Mouse (Mus musculus) neural tube, embryonic 13.5 days (tissue): ENCODE results near the gene Ptgdr2. TPM values are rescaled to one million over a fixed set of nuclear protein-coding genes. Genes with fewer than 3 reads are reported as not detected.

Experiments used
- ATAC-seq: fragments of 200-750 bp; cut with Nextera tagmentation; 2 replicates; pipeline ENCODE4 v1.8.0; 2017; ENCODE audit warnings: low read depth, mild to moderate bottlenecking, moderate TSS enrichment, moderate library complexity
- H3K27ac ChIP-seq: fragments of 300-500 bp; sonication (generic); replicated peaks from 2 replicates; pipeline ENCODE4 v1.5.1; 2015; ENCODE audit warnings: moderate library complexity, mild to moderate bottlenecking, inconsistent platforms
- H3K27me3 ChIP-seq: fragments of 300-500 bp; sonication (generic); 2 replicates; pipeline ENCODE4 v1.6.1; 2015; ENCODE audit warnings: mild to moderate bottlenecking, inconsistent platforms
- H3K36me3 ChIP-seq: fragments of 300-500 bp; sonication (generic); 2 replicates; pipeline ENCODE4 v1.6.1; 2015; ENCODE audit warnings: mild to moderate bottlenecking, inconsistent platforms
- H3K4me1 ChIP-seq: fragments of 300-500 bp; sonication (generic); replicated peaks from 2 replicates; pipeline ENCODE4 v1.6.1; 2015; ENCODE audit warnings: inconsistent platforms
- H3K4me2 ChIP-seq: fragments of 300-500 bp; sonication (generic); 2 replicates; pipeline ENCODE4 v1.6.1; 2015; ENCODE audit warnings: inconsistent platforms, mild to moderate bottlenecking, moderate library complexity
- H3K4me3 ChIP-seq: fragments of 300-500 bp; sonication (generic); 2 replicates; pipeline ENCODE4 v1.5.1; 2015; ENCODE audit warnings: mild to moderate bottlenecking, inconsistent platforms
- H3K9ac ChIP-seq: fragments of 300-500 bp; sonication (generic); 2 replicates; pipeline ENCODE4 v1.6.1; 2015; ENCODE audit warnings: moderate library complexity, mild to moderate bottlenecking, inconsistent platforms
- H3K9me3 ChIP-seq: fragments of 300-500 bp; sonication (generic); 2 replicates; pipeline ENCODE4 v1.6.1; 2016; ENCODE audit warnings: inconsistent platforms
- WGBS: fragments of 180-500 bp; shearing (Covaris S2); methylation state at CpG from one replicate; pipeline ENCODE4 v1.1.7; 2015; 5-methylcytosine and 5-hydroxymethylcytosine counted together
- polyA plus RNA-seq: library from polyadenylated mRNA; unstranded; fragments of >200 nt; fragmentation: Nextera tagmentation; extraction: Ambion mirVana; gene quantifications from 2 replicates; pipeline ENCODE4 v1.2.1, GENCODE M21; 2015

The Ptgdr2 gene
- polyA plus RNA-seq, 1 experiment from 2014 or later = not detected

DNA sequence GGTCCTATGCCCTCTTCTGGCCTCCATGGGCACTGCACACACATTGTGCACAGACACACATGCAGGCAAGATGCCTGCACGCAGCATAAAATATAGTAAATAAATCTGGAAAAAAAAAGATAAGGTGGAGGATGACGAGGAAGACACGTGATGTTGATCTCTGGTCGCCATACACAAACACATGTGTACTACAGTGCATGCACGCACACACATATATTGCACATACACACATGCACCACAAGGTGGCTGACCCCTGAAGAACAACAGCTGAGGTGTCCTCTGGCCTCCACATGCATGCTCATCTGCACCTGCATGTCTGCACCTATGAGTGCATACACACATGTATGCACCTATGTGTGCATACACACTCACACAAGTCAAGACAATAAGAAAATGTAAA is 883 bp upstream of the Ptgdr2 start:
- ATAC-seq = no peak
- no peaks in the 10 kb centered on the region for H3K27me3 ChIP-seq
- H3K36me3 ChIP-seq = no peaks in the 10 kb centered on the region
- H3K4me2 ChIP-seq = no peak overlapping the region
- H3K27ac ChIP-seq = no peak overlapping the region
- H3K9me3 ChIP-seq = no peaks in the 10 kb centered on the region
- H3K4me3 ChIP-seq = no peak overlapping the region
- 88% methylated on average over 5 of the region's 5 CpGs for WGBS
- no peak overlapping the region for H3K9ac ChIP-seq
- peaks cover 13% of the 10 kb centered on the region for H3K4me1 ChIP-seq

DNA sequence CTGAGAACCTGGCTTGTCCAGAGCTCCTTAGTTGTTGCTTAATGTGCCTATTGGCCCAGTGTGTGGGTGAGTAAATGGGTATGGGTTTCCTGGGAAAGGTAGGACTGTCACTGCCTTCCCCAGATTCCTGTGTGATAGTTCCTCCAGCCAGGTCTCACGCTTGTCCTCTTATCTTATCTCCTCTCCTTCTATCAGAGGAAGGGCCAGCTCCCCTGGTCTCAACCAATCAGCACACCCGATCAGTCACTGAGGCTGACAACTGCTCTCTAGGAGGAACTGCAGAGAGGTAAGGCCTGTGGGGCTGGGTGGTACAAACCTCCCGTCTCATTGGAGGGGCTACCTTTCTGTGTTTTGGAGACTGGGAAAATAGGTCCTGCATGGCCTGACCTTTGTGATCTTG is 1.8 kb downstream of the Ptgdr2 start:
- WGBS = 63% methylated on average over 3 of the region's 3 CpGs
- Histone ChIP-seq H3K4me2 (no peak overlapping the region), H3K27me3 (no peaks in the 10 kb centered on the region), H3K36me3 (peaks cover 20% of the 10 kb centered on the region), H3K4me3 (no peak overlapping the region), H3K4me1 (peaks cover 21% of the 10 kb centered on the region), H3K9ac (no peak overlapping the region), H3K9me3 (no peaks in the 10 kb centered on the region), H3K27ac (no peak overlapping the region)
- ATAC-seq = no peak

DNA sequence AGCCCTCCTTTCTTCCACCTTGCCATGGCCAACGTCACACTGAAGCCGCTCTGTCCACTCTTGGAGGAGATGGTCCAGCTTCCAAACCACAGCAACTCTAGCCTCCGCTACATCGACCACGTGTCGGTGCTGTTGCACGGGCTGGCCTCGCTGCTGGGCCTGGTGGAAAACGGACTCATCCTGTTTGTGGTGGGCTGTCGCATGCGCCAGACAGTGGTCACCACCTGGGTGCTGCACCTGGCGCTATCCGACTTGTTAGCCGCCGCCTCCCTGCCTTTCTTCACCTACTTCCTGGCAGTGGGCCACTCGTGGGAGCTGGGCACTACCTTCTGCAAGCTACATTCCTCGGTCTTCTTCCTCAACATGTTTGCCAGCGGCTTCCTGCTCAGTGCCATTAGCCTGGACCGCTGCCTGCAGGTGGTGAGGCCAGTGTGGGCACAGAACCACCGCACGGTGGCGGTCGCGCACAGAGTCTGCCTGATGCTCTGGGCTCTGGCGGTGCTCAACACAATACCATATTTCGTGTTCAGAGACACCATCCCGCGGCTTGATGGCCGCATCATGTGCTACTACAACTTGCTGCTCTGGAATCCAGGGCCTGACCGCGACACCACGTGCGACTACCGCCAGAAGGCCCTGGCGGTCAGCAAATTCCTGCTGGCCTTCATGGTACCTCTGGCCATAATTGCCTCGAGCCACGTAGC is 3.3 kb downstream of the Ptgdr2 start:
- ATAC-seq = peak; percentile 95
- peak overlapping the region; percentile 77 for H3K27ac ChIP-seq
- peak overlapping the region; percentile 40 for H3K4me3 ChIP-seq
- peak overlapping the region; percentile 71 for H3K9ac ChIP-seq
- H3K4me1 ChIP-seq = peaks cover 21% of the 10 kb centered on the region
- WGBS = 19% methylated on average over 37 of the region's 37 CpGs
- no peaks in the 10 kb centered on the region for H3K9me3 ChIP-seq
- H3K36me3 ChIP-seq = peaks cover 35% of the 10 kb centered on the region
- no peaks in the 10 kb centered on the region for H3K27me3 ChIP-seq
- H3K4me2 ChIP-seq = peak overlapping the region; percentile 75

DNA sequence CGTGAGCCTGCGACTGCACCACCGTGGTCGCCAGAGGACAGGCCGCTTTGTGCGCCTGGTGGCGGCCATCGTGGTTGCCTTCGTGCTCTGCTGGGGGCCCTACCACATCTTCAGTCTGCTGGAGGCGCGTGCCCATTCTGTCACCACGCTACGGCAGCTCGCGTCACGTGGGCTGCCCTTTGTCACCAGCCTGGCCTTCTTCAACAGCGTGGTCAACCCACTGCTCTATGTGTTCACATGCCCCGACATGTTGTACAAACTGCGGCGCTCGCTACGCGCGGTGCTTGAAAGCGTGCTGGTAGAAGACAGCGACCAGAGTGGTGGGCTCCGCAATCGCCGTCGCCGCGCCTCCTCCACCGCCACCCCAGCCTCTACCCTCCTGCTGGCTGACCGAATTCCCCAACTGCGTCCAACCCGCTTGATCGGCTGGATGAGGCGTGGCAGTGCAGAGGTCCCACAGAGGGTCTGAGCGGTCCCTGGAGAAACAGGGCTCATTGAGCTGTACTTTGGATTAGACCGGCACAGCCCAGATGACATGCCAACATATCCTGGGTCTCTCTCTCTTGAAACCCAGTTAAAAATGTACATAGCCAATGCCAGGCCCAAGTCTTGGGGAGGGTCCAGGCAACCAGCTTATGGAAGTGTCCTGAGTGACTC is 4.0 kb downstream of the Ptgdr2 start:
- Histone ChIP-seq H3K27me3 (no peaks in the 10 kb centered on the region), H3K9ac (peak overlapping the region; percentile 71), H3K9me3 (no peaks in the 10 kb centered on the region), H3K4me1 (peaks cover 21% of the 10 kb centered on the region), H3K27ac (peak overlapping the region; percentile 77), H3K36me3 (peaks cover 36% of the 10 kb centered on the region), H3K4me2 (peak overlapping the region; percentile 75), H3K4me3 (peak overlapping the region; percentile 40)
- WGBS = 2% methylated on average over 40 of the region's 40 CpGs
- ATAC-seq = peak; percentile 77

DNA sequence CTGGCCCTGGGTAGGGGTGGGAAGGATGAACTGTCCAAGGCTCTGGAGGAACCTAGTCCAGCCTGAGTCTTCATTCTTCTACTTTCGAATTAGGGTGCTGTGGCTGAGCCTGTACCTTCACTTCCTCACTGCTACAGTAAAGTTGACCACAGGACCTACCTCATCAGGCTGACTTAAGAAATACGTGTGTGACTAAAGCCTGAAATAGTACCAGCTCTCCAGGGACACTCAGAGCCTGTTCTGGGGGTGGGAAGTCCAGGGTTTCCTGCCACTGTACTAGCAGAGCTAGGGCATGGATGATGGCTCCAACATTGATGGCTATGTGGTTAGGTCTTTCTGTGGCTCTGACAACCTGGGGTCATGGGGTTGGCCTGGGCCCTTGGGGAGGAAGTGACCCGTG is 7.0 kb downstream of the Ptgdr2 start:
- Histone ChIP-seq H3K4me3 (no peak overlapping the region), H3K36me3 (peaks cover 46% of the 10 kb centered on the region), H3K9me3 (no peaks in the 10 kb centered on the region), H3K4me1 (peaks cover 46% of the 10 kb centered on the region), H3K27me3 (no peaks in the 10 kb centered on the region), H3K27ac (no peak overlapping the region), H3K9ac (no peak overlapping the region), H3K4me2 (no peak overlapping the region)
- no peak for ATAC-seq
- 90% methylated on average over 3 of the region's 3 CpGs for WGBS

DNA sequence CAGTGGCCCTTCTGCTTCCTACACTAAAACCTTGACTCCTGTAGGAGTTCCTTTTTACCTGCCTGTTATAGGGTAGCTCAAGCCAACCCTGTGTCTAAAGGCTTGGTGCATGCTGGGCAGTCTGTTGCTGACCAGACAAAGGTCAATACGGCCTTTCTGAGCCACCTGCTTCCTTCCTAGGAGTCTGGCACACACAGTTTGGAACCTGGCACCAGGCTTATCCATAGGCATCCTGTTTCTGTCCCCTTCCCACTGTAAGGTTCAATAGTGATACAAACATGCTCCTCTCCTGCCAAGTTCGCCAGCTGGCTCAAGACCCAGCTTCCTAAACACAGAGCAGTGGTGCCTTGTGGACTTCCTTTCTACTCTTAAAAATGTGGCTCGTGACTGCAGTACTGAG is 9.5 kb downstream of the Ptgdr2 start:
- Histone ChIP-seq H3K9ac (peak overlapping the region; percentile 88; the same call in 1 of the 2 replicates), H3K27ac (no peak overlapping the region), H3K4me1 (peaks cover 36% of the 10 kb centered on the region), H3K4me2 (peak overlapping the region; percentile 100; the same call in 1 of the 2 replicates), H3K27me3 (no peaks in the 10 kb centered on the region), H3K9me3 (no peaks in the 10 kb centered on the region), H3K36me3 (peaks cover 46% of the 10 kb centered on the region), H3K4me3 (0 out of 2 replicates have a peak overlapping the region, but pooled peaks have one; percentile 3)
- ATAC-seq = no peak
- WGBS = 85% methylated on average over 3 of the region's 3 CpGs

DNA sequence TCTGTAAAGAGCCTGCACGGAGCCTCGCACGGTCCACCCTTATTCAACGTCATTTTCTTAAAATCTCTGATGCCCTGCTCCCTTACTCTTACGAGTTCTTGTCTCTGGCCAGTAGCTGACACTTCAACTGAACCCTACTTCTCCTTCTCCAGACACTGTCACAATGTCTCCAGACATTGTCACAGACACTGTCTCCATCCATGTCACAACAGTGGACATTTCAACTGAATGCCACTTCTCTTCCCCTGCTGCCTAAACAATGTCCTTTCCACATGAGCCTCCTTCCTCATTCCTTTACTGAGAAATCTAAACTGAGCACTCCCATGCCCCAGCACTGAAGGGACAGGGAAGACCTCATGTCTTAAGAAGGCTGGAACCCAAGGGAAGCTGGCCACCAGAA is 10.3 kb downstream of the Ptgdr2 start:
- Histone ChIP-seq H3K9me3 (no peaks in the 10 kb centered on the region), H3K27me3 (no peaks in the 10 kb centered on the region), H3K4me2 (peak overlapping the region; percentile 100), H3K9ac (peak overlapping the region; percentile 88), H3K36me3 (peaks cover 41% of the 10 kb centered on the region), H3K27ac (no peak overlapping the region), H3K4me1 (peaks cover 37% of the 10 kb centered on the region), H3K4me3 (peak overlapping the region; percentile 74)
- WGBS = 93% methylated on average over 5 of the region's 5 CpGs
- no peak for ATAC-seq

DNA sequence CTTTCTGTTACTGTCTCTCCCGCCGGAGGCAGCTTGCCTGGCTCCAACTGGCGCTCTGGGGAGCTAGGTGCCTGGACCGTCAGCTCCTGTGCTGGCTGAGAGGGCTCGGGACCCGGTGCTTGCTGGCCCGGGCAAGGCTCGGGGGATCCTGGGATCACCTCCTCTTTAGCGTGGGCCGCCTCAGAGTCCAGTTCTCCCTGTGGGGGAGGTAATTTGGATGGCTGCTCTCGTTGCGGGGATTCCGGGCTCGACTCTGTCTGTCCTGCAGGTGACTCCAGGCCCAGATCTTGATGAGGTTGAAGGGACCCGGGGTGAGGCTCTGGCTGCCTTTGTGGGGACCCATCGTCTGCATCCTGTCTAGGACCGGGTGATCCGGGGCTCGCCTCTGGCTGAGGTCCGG is 11.5 kb downstream of the Ptgdr2 start:
- Histone ChIP-seq H3K9ac (peak overlapping the region; percentile 88), H3K4me2 (peak overlapping the region; percentile 100), H3K27me3 (no peaks in the 10 kb centered on the region), H3K27ac (no peak overlapping the region), H3K9me3 (no peaks in the 10 kb centered on the region), H3K36me3 (peaks cover 29% of the 10 kb centered on the region), H3K4me3 (peak overlapping the region; percentile 74), H3K4me1 (peaks cover 41% of the 10 kb centered on the region)
- WGBS = under 1% methylated on average over 20 of the region's 20 CpGs
- ATAC-seq = peak; percentile 21; the same call in 1 of the 2 replicates

DNA sequence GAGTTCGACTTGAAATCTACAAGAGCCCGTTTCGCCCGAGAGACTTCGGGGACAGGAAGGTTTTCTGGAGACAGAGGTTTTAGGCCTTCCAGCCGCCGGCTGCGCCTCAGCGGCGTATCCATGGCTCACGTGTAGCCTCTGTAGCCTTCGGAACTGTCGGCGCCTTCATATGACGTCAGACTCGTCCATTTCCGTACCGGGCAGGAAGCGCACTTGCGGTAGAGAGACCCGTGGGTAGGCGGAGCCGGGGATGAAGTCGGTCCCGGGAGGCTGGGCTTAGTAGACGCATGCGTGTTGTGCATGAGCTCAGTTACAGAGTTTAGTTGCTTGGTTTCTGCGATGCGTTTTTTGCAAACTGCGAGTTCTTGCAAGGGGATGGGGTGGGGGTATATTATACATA is 12.2 kb downstream of the Ptgdr2 start, which contains the start of gene Ccdc86:
Gene Ccdc86, minus strand, starts transcription at position 155 of the 400 bp plus-strand sequence.
- peak; percentile 98 for ATAC-seq
- peak within 1 kb of the TSS; percentile 100 for H3K4me2 ChIP-seq
- no peaks in the 10 kb centered on the region for H3K27me3 ChIP-seq
- peaks cover 22% of the 10 kb centered on the region for H3K36me3 ChIP-seq
- WGBS = under 1% methylated on average over 30 of the region's 30 CpGs
- no peaks in the 10 kb centered on the region for H3K9me3 ChIP-seq
- peak within 1 kb of the TSS; percentile 88 for H3K9ac ChIP-seq
- H3K4me1 ChIP-seq = peaks cover 41% of the 10 kb centered on the region
- peak within 1 kb of the TSS; percentile 15; the same call in 1 of the 2 replicates for H3K27ac ChIP-seq
- peak within 1 kb of the TSS; percentile 74 for H3K4me3 ChIP-seq

DNA sequence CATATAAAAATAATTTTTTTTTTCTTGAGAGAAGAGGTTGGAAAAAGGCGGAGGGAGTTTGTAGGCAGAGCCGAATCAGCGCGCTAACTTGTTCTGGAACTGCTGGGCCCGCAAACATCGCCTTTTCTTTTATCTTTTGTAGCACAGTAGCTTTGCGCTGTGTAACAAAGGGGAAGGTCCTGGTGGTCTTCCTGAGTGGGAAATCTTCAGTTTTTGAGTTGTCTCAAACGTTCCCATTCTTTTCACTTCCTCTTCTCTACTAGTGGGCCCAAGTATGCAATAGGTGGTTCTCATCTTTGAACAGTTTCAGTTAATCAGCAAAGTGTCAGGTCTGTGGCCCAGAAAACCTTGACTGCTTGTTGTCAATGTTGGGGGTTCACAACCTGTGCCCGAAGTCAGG is 12.6 kb downstream of the Ptgdr2 start:
- ATAC-seq = peak; percentile 20
- H3K27ac ChIP-seq = peak overlapping the region; percentile 15; the same call in 1 of the 2 replicates
- peak overlapping the region; percentile 100 for H3K4me2 ChIP-seq
- 34% methylated on average over 9 of the region's 9 CpGs for WGBS
- no peaks in the 10 kb centered on the region for H3K27me3 ChIP-seq
- no peaks in the 10 kb centered on the region for H3K9me3 ChIP-seq
- H3K36me3 ChIP-seq = peaks cover 17% of the 10 kb centered on the region
- peak overlapping the region; percentile 59 for H3K9ac ChIP-seq
- H3K4me3 ChIP-seq = peak overlapping the region; percentile 74
- H3K4me1 ChIP-seq = peaks cover 41% of the 10 kb centered on the region

DNA sequence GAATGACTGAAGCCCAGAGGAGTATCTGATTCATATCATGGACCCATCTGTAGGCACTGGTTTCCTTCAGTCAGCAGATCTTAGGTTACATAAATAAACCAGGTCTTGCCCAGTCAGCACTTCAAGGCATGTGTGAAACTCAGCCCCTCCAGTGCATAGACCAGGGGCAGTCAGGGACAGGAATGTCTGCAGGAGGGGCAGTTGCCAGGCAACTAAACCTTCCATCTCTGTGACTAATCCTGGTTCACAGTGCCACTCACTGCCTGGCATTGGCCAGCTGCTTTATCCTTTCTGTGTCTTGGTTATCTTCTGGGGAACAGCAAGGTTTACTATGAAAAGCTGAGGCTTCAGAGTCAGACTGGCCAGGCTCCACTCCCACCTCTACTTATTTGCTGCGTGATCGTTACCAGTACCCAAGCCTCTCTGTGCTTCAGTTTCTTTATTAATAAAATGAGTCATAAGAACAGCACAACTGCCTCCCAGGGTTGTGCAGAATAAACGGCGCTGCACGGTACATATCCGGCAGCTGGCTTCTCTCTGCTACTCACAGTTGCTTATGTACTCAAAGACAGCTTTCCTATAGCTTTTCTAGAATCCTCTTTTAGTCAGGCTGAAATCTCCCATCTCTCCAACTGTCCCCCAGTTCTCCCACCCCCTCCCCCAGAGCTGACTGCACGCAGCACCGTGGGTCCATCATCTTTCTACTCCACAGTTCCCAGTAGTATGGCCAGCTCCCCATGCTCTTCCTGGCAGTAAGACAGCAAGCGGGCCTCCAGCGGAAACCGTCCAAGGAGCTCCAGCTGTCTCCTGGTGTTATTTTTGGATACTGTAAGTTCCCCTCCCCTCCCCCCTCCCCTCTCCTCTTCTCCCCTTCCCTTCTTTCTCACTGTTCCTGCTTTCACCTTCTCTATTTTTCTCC is 15.3 kb downstream of the Ptgdr2 start:
- Histone ChIP-seq H3K9me3 (no peaks in the 10 kb centered on the region), H3K9ac (peak overlapping the region; percentile 43), H3K4me1 (peaks cover 28% of the 10 kb centered on the region), H3K4me3 (no peak overlapping the region), H3K27me3 (no peaks in the 10 kb centered on the region), H3K27ac (0 out of 2 replicates have a peak overlapping the region, but pooled peaks have one; percentile 3), H3K4me2 (no peak overlapping the region), H3K36me3 (no peaks in the 10 kb centered on the region)
- ATAC-seq = no peak
- WGBS = 67% methylated on average over 11 of the region's 11 CpGs
